19 mouse cellular contexts compared by ENCODE assay signal in genomic region chr1:37177874-37178273, GRCm38 (mm10). TPM values are rescaled to one million over a fixed set of nuclear protein-coding genes. Genes with fewer than 3 reads are reported as not detected.
DNase-seq lines count a peak whose midpoint lies in the region; ATAC-seq and TF ChIP-seq lines count a peak whose summit lies in the region.
"Had no signal": no experiment of that assay in that cellular context is flagged by ENCODE, and none has a peak within 500 bp of the region (broad histone marks: within the 10 kb centered on the region; RNA-seq: fewer than 3 reads in every experiment).

No protein-coding gene starts in this region.

- DNase-seq in heart, postnatal 0 days (ENCODE audit: low spot score) = no peak
- DNase-seq in heart, adult 8-10 months (ENCODE audit: low spot score) = no peak
- DNase-seq in layer of hippocampus, adult 2 months (ENCODE audit: low spot score in 2 of 2) = no peak
- DNase-seq in layer of hippocampus, postnatal 10 days (ENCODE audit: low spot score in 2 of 2) = no peak
- DNase-seq in right cerebral cortex, adult 18-20 months = peak; percentile 3
- DNase-seq in right cerebral cortex, postnatal 14 days = no peak
- DNase-seq in stomach, postnatal 0 days (ENCODE audit: low spot score) = no peak
- DNase-seq in cerebellum, adult 11 months = no peak
- DNase-seq: cerebellum, postnatal 10 days; embryo, embryonic 11 days; midbrain, embryonic 14.5 days; thymus, postnatal 14 days had no signal

- no peaks in the 10 kb centered on the region for H3K4me1 ChIP-seq in heart, postnatal 0 days (ENCODE audit: control insufficient read depth, insufficient read depth)
- no peaks in the 10 kb centered on the region for H3K4me1 ChIP-seq in stomach, postnatal 0 days (replicated peaks; ENCODE audit: control insufficient read depth, insufficient read depth)
- H3K4me1 ChIP-seq: forebrain, embryonic 12.5 days; heart, embryonic 15.5 days; hindbrain, embryonic 10.5 days; lung, embryonic 15.5 days had no signal

- no peak overlapping the region for H3K4me3 ChIP-seq in heart, postnatal 0 days (ENCODE audit: low read depth, low read length)
- H3K4me3 ChIP-seq in layer of hippocampus, adult 2 months = no peak overlapping the region
- H3K4me3 ChIP-seq in stomach, postnatal 0 days (ENCODE audit: low read depth, low read length) = no peak overlapping the region
- H3K4me3 ChIP-seq: forebrain, embryonic 12.5 days; heart, embryonic 15.5 days; hindbrain, embryonic 10.5 days; lung, embryonic 15.5 days had no signal

- H3K9me3 ChIP-seq in heart, postnatal 0 days (replicated peaks; ENCODE audit: control insufficient read depth, low read length) = no peaks in the 10 kb centered on the region
- no peaks in the 10 kb centered on the region for H3K9me3 ChIP-seq in stomach, postnatal 0 days (ENCODE audit: control insufficient read depth, low read length)
- H3K9me3 ChIP-seq: forebrain, embryonic 12.5 days; heart, embryonic 15.5 days; hindbrain, embryonic 10.5 days; lung, embryonic 15.5 days had no signal

- no peak for TF ChIP-seq EP300 in heart, postnatal 0 days (IDR thresholded peaks at IDR 0.05; ENCODE audit: low read depth)
- no peak for TF ChIP-seq EP300 in stomach, postnatal 0 days (optimal IDR thresholded peaks at IDR 0.05)

- no peak overlapping the region for H3K4me2 ChIP-seq in heart, postnatal 0 days (ENCODE audit: low read depth, low read length)
- H3K4me2 ChIP-seq in stomach, postnatal 0 days (replicated peaks; ENCODE audit: low read depth) = no peak overlapping the region
- H3K4me2 ChIP-seq: forebrain, embryonic 12.5 days; heart, embryonic 15.5 days; liver, embryonic 11.5 days; lung, embryonic 15.5 days had no signal

- WGBS in heart, postnatal 0 days = 75% methylated on average over 2 of the region's 2 CpGs
- WGBS in stomach, postnatal 0 days = 81% methylated on average over 2 of the region's 2 CpGs

- peak; percentile 29 for TF ChIP-seq CTCF in heart, postnatal 0 days (IDR thresholded peaks at IDR 0.05; ENCODE audit: low read depth)
- TF ChIP-seq CTCF in layer of hippocampus, adult 2 months (conservative IDR thresholded peaks at IDR 0.05) = peak; percentile 47
- TF ChIP-seq CTCF in stomach, postnatal 0 days (IDR thresholded peaks at IDR 0.05; ENCODE audit: low read depth) = peak; percentile 67

- H3K9ac ChIP-seq in heart, postnatal 0 days (replicated peaks; ENCODE audit: low read depth, low read length) = no peak overlapping the region
- H3K9ac ChIP-seq in stomach, postnatal 0 days (ENCODE audit: low read length) = no peak overlapping the region
- H3K9ac ChIP-seq: forebrain, embryonic 12.5 days; heart, embryonic 15.5 days; lung, embryonic 15.5 days had no signal

- H3K36me3 ChIP-seq in heart, postnatal 0 days (replicated peaks; ENCODE audit: control insufficient read depth, insufficient read depth, low read length) = no peaks in the 10 kb centered on the region
- H3K36me3 ChIP-seq in stomach, postnatal 0 days (ENCODE audit: control insufficient read depth, insufficient read depth, low read length) = no peaks in the 10 kb centered on the region
- H3K36me3 ChIP-seq: forebrain, embryonic 12.5 days; heart, embryonic 15.5 days; hindbrain, embryonic 10.5 days; lung, embryonic 15.5 days had no signal

- H3K27ac ChIP-seq in heart, postnatal 0 days (ENCODE audit: low read depth) = no peak overlapping the region
- H3K27ac ChIP-seq in layer of hippocampus, adult 2 months = no peak overlapping the region
- no peak overlapping the region for H3K27ac ChIP-seq in stomach, postnatal 0 days (replicated peaks)
- H3K27ac ChIP-seq: forebrain, embryonic 12.5 days; heart, embryonic 15.5 days; hindbrain, embryonic 10.5 days; lung, embryonic 15.5 days had no signal

- no peak for ATAC-seq in heart, postnatal 0 days (ENCODE audit: insufficient read depth, low read depth)
- ATAC-seq in stomach, postnatal 0 days (ENCODE audit: low FRiP score, low TSS enrichment) = no peak

- no peaks in the 10 kb centered on the region for H3K27me3 ChIP-seq in heart, postnatal 0 days (ENCODE audit: control insufficient read depth, insufficient read depth, low read length)
- H3K27me3 ChIP-seq in stomach, postnatal 0 days (ENCODE audit: control insufficient read depth, insufficient read depth, low read length) = no peaks in the 10 kb centered on the region
- H3K27me3 ChIP-seq: forebrain, embryonic 12.5 days; heart, embryonic 15.5 days; lung, embryonic 15.5 days had no signal

RNA-seq across cellular contexts. Expression of gene Cnga3, which starts 36.4 kb away (rescaled TPM):
- total RNA-seq in heart, postnatal 0 days (2014; rRNA removed; ENCODE audit: low replicate concordance) = not detected in 2 replicates
- polyA plus RNA-seq in heart, postnatal 0 days (2015; fragmentation: Nextera tagmentation; extraction: Ambion mirVana) = 0.05 TPM in 1 of 2 replicates, not detected in the other
- 1 to 10 TPM; 1.9 to 2.6 (median 2.3) TPM for total RNA-seq in heart, adult 8-10 months (2022)
- under 1 TPM; 0.38 to 0.66 TPM for total RNA-seq in layer of hippocampus, adult 2 months (2021)
- total RNA-seq in layer of hippocampus, postnatal 10 days (2021) = under 1 TPM; 0.56 to 0.89 TPM
- polyA plus RNA-seq in stomach, postnatal 0 days (2015; fragmentation: Nextera tagmentation; extraction: Ambion mirVana) = 0.85 and 1.2 TPM in 2 replicates
- total RNA-seq: granulocyte monocyte progenitor cell, adult 5-6 weeks; megakaryocyte progenitor cell, adult 5-6 weeks had no signal
- polyA plus RNA-seq: forebrain, embryonic 12.5 days; liver, embryonic 11.5 days; lung, embryonic 15.5 days had no signal
